Mouse (Mus musculus) kidney, embryonic 16.5 days (tissue): ENCODE measurements around the gene Trim69. TPM values are rescaled to one million over a fixed set of nuclear protein-coding genes. Genes with fewer than 3 reads are reported as not detected.
A peak's percentile ranks its signal among the peaks of the same experiment; 100 is the strongest.

Experiments used
- ATAC-seq: fragments of 200-750 bp; cut with Nextera tagmentation; 2 replicates; pipeline ENCODE4 v1.8.0; 2017; ENCODE audit warnings: moderate TSS enrichment; ENCODE audit not compliant: low FRiP score, low TSS enrichment
- H3K27ac ChIP-seq: fragments of 300-500 bp; sonication (generic); 2 replicates; pipeline ENCODE4 v1.5.1; 2014; ENCODE audit warnings: low read length
- H3K27me3 ChIP-seq: fragments of 300-500 bp; sonication (generic); 2 replicates; pipeline ENCODE4 v1.6.1; 2014; ENCODE audit warnings: low read length, control low read depth, mixed read lengths; ENCODE audit not compliant: insufficient read depth
- H3K36me3 ChIP-seq: fragments of 300-500 bp; sonication (generic); 2 replicates; pipeline ENCODE4 v1.6.1; 2014; ENCODE audit warnings: low read length, control low read depth, mixed read lengths; ENCODE audit not compliant: insufficient read depth
- H3K4me1 ChIP-seq: fragments of 300-500 bp; sonication (generic); 2 replicates; pipeline ENCODE4 v1.6.1; 2014; ENCODE audit warnings: low read length, control low read depth, mixed read lengths; ENCODE audit not compliant: insufficient read depth
- H3K4me2 ChIP-seq: fragments of 300-500 bp; sonication (generic); replicated peaks from 2 replicates; pipeline ENCODE4 v1.6.1; 2014; ENCODE audit warnings: low read depth, low read length
- H3K4me3 ChIP-seq: fragments of 300-500 bp; sonication (generic); 2 replicates; pipeline ENCODE4 v1.5.1; 2014; ENCODE audit warnings: mild to moderate bottlenecking, low read length
- H3K9ac ChIP-seq: fragments of 300-500 bp; sonication (generic); replicated peaks from 2 replicates; pipeline ENCODE4 v1.6.1; 2014; ENCODE audit warnings: low read length
- H3K9me3 ChIP-seq: fragments of 300-500 bp; sonication (generic); 2 replicates; pipeline ENCODE4 v1.6.1; 2016; ENCODE audit warnings: low read length, control low read depth
- WGBS: fragments of 180-500 bp; shearing (Covaris S2); extraction: QIAGEN DNeasy Blood & Tissue Kit; methylation state at CpG from one replicate; pipeline ENCODE4 v1.1.7; 2014; 5-methylcytosine and 5-hydroxymethylcytosine counted together
- polyA plus RNA-seq: library from polyadenylated mRNA; unstranded; fragments of >200 nt; fragmentation: Nextera tagmentation; extraction: Ambion mirVana; gene quantifications from 2 replicates; pipeline ENCODE4 v1.2.1, GENCODE M21; 2015

Trim69 gene
- polyA plus RNA-seq, 1 experiment from 2014 or later: not detected

- peaks cover 3% of the 10 kb centered on the region; the same call in 1 of the 2 replicates for H3K4me1 ChIP-seq
Measured at GRCm38 (mm10) chr2:122151221-122151620, 9.3 kb upstream of the Trim69 start.

DNA sequence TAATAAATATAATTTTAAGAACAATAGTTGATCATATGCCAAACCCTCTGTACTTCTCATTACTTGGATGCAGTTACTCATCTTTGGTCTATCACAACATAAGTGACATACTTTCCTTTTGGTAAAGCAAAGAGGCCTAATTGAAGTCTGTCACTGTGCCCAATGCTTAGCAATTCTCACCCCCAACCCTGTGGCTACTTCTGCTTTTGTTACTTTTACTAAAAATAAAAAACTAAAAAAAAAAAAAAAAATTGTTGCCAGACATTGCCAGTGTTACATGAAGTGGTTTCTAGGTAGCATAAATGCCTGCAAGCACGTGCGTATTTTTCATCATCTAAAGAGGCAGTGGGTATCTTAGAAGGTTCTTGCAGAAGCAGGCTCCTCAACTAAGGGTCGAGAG is 7.7 kb upstream of the Trim69 start:
- 72% methylated on average over 3 of the region's 3 CpGs for WGBS
- H3K9ac ChIP-seq: no peak overlapping the region
- H3K9me3 ChIP-seq: no peaks in the 10 kb centered on the region
- no peak overlapping the region for H3K27ac ChIP-seq
- H3K27me3 ChIP-seq: no peaks in the 10 kb centered on the region
- no peaks in the 10 kb centered on the region for H3K36me3 ChIP-seq
- H3K4me1 ChIP-seq: no peaks in the 10 kb centered on the region; the same call in 1 of the 2 replicates
- H3K4me3 ChIP-seq: no peak overlapping the region
- no peak for ATAC-seq
- H3K4me2 ChIP-seq: no peak overlapping the region

More at GRCm38 (mm10) chr2:122151221-122151620, 9.3 kb upstream of the Trim69 start:
- H3K9me3 ChIP-seq: no peaks in the 10 kb centered on the region
- 88% methylated on average over 1 of the region's 1 CpGs for WGBS
- H3K4me3 ChIP-seq: no peak overlapping the region
- no peak overlapping the region for H3K27ac ChIP-seq
- H3K4me2 ChIP-seq: no peak overlapping the region
- no peaks in the 10 kb centered on the region for H3K27me3 ChIP-seq
- ATAC-seq: no peak
- no peaks in the 10 kb centered on the region for H3K36me3 ChIP-seq
- H3K9ac ChIP-seq: no peak overlapping the region

DNA sequence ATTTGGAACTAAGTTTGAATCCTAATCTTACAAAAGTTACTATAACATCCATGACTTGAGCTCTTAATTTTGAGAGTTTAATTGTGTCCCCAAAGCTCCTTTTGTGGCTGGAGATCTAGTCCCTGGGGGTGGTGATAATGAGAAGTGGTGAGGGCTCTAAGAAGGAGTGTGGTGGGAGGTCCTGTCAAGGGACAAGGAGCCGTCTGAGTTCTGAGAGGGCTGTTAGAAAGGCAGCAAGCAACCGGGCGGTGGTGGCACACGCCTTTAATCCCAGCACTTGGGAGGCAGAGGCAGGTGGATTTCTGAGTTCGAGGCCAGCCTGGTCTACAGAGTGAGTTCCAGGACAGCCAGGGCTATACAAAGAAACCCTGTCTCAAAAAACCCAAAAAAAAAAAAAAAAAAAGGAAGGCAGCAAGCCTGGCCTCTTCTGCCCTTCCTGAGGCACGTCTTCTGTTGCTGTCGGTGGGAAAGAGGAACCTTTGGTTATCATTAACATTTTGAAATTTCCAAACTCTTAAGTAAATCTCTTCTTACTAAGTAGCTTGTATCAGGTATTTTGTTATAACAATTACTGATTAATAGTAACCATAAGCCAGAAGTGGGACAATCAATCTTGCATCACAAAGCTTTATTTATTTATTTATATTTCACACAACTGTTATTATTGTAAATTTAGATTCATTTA is 6.7 kb upstream of the Trim69 start:
- no peak overlapping the region for H3K9ac ChIP-seq
- no peak overlapping the region for H3K4me2 ChIP-seq
- H3K4me1 ChIP-seq: no peaks in the 10 kb centered on the region; the same call in 1 of the 2 replicates
- H3K36me3 ChIP-seq: no peaks in the 10 kb centered on the region
- H3K9me3 ChIP-seq: no peaks in the 10 kb centered on the region
- 91% methylated on average over 6 of the region's 7 CpGs for WGBS
- no peak overlapping the region for H3K27ac ChIP-seq
- no peaks in the 10 kb centered on the region for H3K27me3 ChIP-seq
- ATAC-seq: no peak
- no peak overlapping the region for H3K4me3 ChIP-seq

- 94% methylated on average over 2 of the region's 2 CpGs for WGBS
- Histone ChIP-seq H3K9me3 (no peaks in the 10 kb centered on the region), H3K36me3 (no peaks in the 10 kb centered on the region), H3K4me2 (no peak overlapping the region), H3K9ac (no peak overlapping the region), H3K27ac (no peak overlapping the region), H3K4me3 (no peak overlapping the region), H3K4me1 (no peaks in the 10 kb centered on the region), H3K27me3 (no peaks in the 10 kb centered on the region)
- ATAC-seq: no peak
Measured at GRCm38 (mm10) chr2:122154479-122154878, 6.0 kb upstream of the Trim69 start.

- H3K36me3 ChIP-seq: no peaks in the 10 kb centered on the region
- WGBS: 74% methylated on average over 2 of the region's 2 CpGs
- H3K4me1 ChIP-seq: no peaks in the 10 kb centered on the region
- no peak overlapping the region for H3K4me2 ChIP-seq
- no peak overlapping the region for H3K4me3 ChIP-seq
- no peaks in the 10 kb centered on the region for H3K27me3 ChIP-seq
- H3K27ac ChIP-seq: no peak overlapping the region
- H3K9me3 ChIP-seq: no peaks in the 10 kb centered on the region
- H3K9ac ChIP-seq: no peak overlapping the region
- no peak for ATAC-seq
Measured at GRCm38 (mm10) chr2:122155292-122155691, 5.2 kb upstream of the Trim69 start.

- Histone ChIP-seq H3K4me2 (no peak overlapping the region), H3K9me3 (no peaks in the 10 kb centered on the region), H3K27ac (no peak overlapping the region), H3K4me3 (no peak overlapping the region), H3K9ac (no peak overlapping the region), H3K27me3 (no peaks in the 10 kb centered on the region), H3K36me3 (no peaks in the 10 kb centered on the region), H3K4me1 (peaks cover under 1% of the 10 kb centered on the region)
- 92% methylated on average over 4 of the region's 4 CpGs for WGBS
- ATAC-seq: no peak
Measured at GRCm38 (mm10) chr2:122156051-122156700, 4.3 kb upstream of the Trim69 start.

DNA sequence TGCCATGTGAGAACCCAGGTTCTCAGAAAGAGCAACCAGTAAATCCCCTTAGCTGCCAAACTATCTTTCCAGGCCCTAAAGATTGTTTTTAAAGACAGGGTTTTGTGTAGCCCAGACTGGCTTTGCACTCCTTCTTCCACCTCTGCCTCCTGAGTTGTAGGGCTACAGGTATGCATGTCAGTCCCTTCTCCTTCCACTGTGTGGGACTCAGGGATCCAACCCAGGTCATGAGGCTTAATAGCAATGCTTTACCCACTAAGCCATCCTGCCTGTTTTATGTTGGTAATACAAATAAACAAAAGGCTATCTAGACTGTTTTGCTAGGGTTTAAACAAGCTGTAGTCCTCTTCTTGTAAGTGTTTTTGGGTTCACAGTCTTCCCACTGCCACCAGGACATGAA is 2.9 kb upstream of the Trim69 start:
- Histone ChIP-seq H3K4me2 (no peak overlapping the region), H3K36me3 (no peaks in the 10 kb centered on the region), H3K9ac (no peak overlapping the region), H3K4me1 (peaks cover 8% of the 10 kb centered on the region), H3K27me3 (no peaks in the 10 kb centered on the region), H3K4me3 (no peak overlapping the region), H3K27ac (no peak overlapping the region), H3K9me3 (no peaks in the 10 kb centered on the region)
- no peak for ATAC-seq

DNA sequence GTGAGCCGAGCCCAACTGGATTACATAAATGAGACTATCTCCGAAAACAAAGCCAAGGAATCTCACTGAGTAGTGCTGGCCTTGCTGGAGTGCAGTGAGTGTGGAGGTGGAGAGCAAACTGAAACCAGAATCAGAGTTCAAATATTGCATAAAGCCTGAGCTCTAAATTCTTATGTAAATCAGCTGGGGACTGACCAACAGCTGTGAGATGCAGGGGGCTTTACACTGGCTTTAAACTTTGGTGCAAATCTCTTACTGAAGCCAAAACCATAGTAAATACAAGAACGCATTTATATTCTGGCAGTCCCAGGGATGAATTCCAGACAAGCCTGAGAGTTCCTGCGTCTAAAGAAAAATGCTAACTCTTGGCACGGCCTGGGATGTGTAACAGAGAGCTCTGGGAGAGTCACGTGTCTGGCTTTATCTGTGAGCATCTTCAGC is 2.1 kb upstream of the Trim69 start:
- H3K4me1 ChIP-seq: peaks cover 8% of the 10 kb centered on the region
- H3K9me3 ChIP-seq: no peaks in the 10 kb centered on the region
- no peaks in the 10 kb centered on the region for H3K36me3 ChIP-seq
- H3K9ac ChIP-seq: no peak overlapping the region
- no peak overlapping the region for H3K27ac ChIP-seq
- H3K4me2 ChIP-seq: no peak overlapping the region
- no peak overlapping the region for H3K4me3 ChIP-seq
- H3K27me3 ChIP-seq: no peaks in the 10 kb centered on the region
- WGBS: 61% methylated on average over 6 of the region's 6 CpGs
- no peak for ATAC-seq

DNA sequence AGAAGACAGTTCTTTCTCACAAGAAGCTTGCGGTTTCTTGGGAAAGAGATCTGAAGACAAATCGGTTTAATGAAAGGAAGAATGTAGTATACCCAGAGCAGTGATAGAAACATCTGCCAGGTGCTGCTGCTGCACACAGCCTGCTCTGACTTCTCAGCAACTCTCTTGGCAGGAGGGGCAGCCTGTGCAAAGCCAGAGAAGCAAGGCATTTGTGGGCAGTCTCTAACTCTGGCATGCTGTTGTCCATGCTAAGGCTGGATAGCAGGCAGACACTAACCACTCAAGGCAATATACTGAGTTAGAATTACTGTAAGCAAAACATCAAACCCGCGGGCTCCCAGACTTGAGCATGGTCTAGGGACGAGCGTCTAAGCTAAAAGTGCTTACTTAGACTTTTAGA is 833 bp upstream of the Trim69 start:
- ATAC-seq: no peak
- Histone ChIP-seq H3K4me3 (no peak overlapping the region), H3K9me3 (no peaks in the 10 kb centered on the region), H3K9ac (no peak overlapping the region), H3K4me1 (peaks cover 8% of the 10 kb centered on the region), H3K27me3 (no peaks in the 10 kb centered on the region), H3K27ac (no peak overlapping the region), H3K4me2 (no peak overlapping the region), H3K36me3 (no peaks in the 10 kb centered on the region)
- 70% methylated on average over 6 of the region's 6 CpGs for WGBS

GRCm38 (mm10) chr2:122161542-122161941 is 1.0 kb downstream of the Trim69 start:
- Histone ChIP-seq H3K4me2 (no peak overlapping the region), H3K4me3 (no peak overlapping the region), H3K27ac (0 out of 2 replicates have a peak overlapping the region, but pooled peaks have one; percentile 1), H3K9ac (no peak overlapping the region), H3K4me1 (peaks cover 8% of the 10 kb centered on the region), H3K36me3 (no peaks in the 10 kb centered on the region), H3K27me3 (no peaks in the 10 kb centered on the region), H3K9me3 (no peaks in the 10 kb centered on the region)
- 30% methylated on average over 4 of the region's 4 CpGs for WGBS
- ATAC-seq: peak; percentile 72
